Mouse (Mus musculus) limb, embryonic 12.5 days (tissue): Measurements from ENCODE around the gene Abhd2. TPM values are rescaled to one million over a fixed set of nuclear protein-coding genes. Genes with fewer than 3 reads are reported as not detected.
A peak's percentile ranks its signal among the peaks of the same experiment; 100 is the strongest.

Experiments used
- ATAC-seq: fragments of 200-750 bp; cut with Nextera tagmentation; 2 replicates; pipeline ENCODE4 v1.8.0; 2017; ENCODE audit warnings: low read depth, moderate TSS enrichment; ENCODE audit not compliant: insufficient number of reproducible peaks, insufficient read depth, low FRiP score, low TSS enrichment
- H3K27ac ChIP-seq: fragments of 300-500 bp; sonication (generic); 2 replicates; pipeline ENCODE4 v1.5.1; 2016; ENCODE audit warnings: mild to moderate bottlenecking, moderate library complexity
- H3K27me3 ChIP-seq: fragments of 300-500 bp; sonication (generic); 2 replicates; pipeline ENCODE4 v1.6.1; 2016; ENCODE audit warnings: mild to moderate bottlenecking, moderate library complexity
- H3K36me3 ChIP-seq: fragments of 300-500 bp; sonication (generic); 2 replicates; pipeline ENCODE4 v1.6.1; 2016; ENCODE audit warnings: mild to moderate bottlenecking, moderate library complexity
- H3K4me1 ChIP-seq: fragments of 300-500 bp; sonication (generic); replicated peaks from 2 replicates; pipeline ENCODE4 v1.6.1; 2016
- H3K4me2 ChIP-seq: fragments of 300-500 bp; sonication (generic); 2 replicates; pipeline ENCODE4 v1.6.1; 2016; ENCODE audit warnings: mild to moderate bottlenecking, moderate library complexity
- H3K4me3 ChIP-seq: fragments of 300-500 bp; sonication (generic); replicated peaks from 2 replicates; pipeline ENCODE4 v1.5.1; 2016; ENCODE audit warnings: mild to moderate bottlenecking
- H3K9ac ChIP-seq: fragments of 300-500 bp; sonication (generic); replicated peaks from 2 replicates; pipeline ENCODE4 v1.6.1; 2016; ENCODE audit warnings: mild to moderate bottlenecking, moderate library complexity
- H3K9me3 ChIP-seq: fragments of 300-500 bp; sonication (generic); 2 replicates; pipeline ENCODE4 v1.6.1; 2016; ENCODE audit warnings: mild to moderate bottlenecking, moderate library complexity
- WGBS: fragments of 180-500 bp; shearing (Covaris S2); methylation state at CpG from one replicate; pipeline ENCODE4 v1.1.7; 2016; 5-methylcytosine and 5-hydroxymethylcytosine counted together
- polyA plus RNA-seq: library from polyadenylated mRNA; unstranded; fragments of >200 nt; fragmentation: Nextera tagmentation; extraction: Ambion mirVana; gene quantifications from 2 replicates; pipeline ENCODE4 v1.2.1, GENCODE M21; 2016

Gene Abhd2
- polyA plus RNA-seq, 1 experiment from 2014 or later = 8.5 TPM

DNA sequence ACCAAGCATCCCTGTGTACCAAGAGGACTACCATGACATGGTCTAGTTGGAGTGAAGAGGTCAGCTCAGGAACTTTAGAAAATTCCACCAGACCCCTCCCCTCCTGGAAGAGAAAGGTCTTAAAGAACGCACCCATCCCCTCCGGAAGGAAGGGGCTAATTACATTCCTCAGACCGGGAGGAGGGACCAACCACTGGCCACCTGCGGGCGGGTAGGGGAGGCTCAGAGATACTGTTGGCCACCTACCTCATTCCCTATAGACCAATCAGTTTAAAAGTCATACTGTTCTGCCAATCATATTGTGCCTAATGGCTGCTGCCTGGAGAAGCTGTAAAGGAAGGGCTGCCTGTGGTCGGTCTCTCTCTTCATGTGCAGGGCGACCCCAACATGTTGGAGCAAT, 115.0 kb downstream of the Abhd2 start:
- Histone ChIP-seq H3K9ac (no peak overlapping the region), H3K4me2 (no peak overlapping the region), H3K27ac (peak overlapping the region; percentile 59), H3K36me3 (no peaks in the 10 kb centered on the region), H3K27me3 (no peaks in the 10 kb centered on the region), H3K9me3 (no peaks in the 10 kb centered on the region), H3K4me1 (peaks cover 18% of the 10 kb centered on the region), H3K4me3 (no peak overlapping the region)
- no peak; the same call in 1 of the 2 replicates for ATAC-seq
- WGBS = 38% methylated on average over 7 of the region's 7 CpGs

DNA sequence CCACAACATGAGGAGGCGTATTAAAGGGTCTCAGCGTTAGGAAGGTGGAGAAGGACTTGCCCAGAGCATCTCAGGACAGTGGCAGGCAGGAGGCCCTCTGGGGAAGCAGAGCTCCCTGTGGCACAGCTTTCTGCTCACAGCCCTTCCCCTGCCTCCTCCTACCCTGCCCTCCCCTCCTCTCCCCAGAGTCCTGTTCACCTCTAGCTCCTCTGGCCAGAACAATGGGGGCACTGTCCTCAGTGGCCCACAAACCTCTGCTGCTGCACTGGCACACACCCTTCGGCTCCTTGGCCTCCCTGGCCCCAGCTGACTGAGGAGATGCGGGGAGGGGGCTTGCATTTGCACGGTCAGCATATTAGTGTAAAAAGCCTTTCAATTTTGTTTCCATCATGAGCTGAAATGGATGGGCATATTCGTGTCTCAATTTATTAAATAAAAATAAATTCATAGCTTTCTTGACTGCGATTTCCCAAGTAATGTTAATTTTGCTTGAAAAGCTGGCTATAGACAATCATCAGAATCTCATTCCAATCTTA, 115.7 kb downstream of the Abhd2 start:
- WGBS = 67% methylated on average over 7 of the region's 7 CpGs
- 0 out of 2 replicates have a peak, but pooled peaks have one; percentile 18 for ATAC-seq
- Histone ChIP-seq H3K27me3 (no peaks in the 10 kb centered on the region), H3K9ac (no peak overlapping the region), H3K4me1 (peaks cover 21% of the 10 kb centered on the region), H3K4me3 (no peak overlapping the region), H3K27ac (peak overlapping the region; percentile 59), H3K9me3 (no peaks in the 10 kb centered on the region), H3K4me2 (no peak overlapping the region), H3K36me3 (no peaks in the 10 kb centered on the region)

DNA sequence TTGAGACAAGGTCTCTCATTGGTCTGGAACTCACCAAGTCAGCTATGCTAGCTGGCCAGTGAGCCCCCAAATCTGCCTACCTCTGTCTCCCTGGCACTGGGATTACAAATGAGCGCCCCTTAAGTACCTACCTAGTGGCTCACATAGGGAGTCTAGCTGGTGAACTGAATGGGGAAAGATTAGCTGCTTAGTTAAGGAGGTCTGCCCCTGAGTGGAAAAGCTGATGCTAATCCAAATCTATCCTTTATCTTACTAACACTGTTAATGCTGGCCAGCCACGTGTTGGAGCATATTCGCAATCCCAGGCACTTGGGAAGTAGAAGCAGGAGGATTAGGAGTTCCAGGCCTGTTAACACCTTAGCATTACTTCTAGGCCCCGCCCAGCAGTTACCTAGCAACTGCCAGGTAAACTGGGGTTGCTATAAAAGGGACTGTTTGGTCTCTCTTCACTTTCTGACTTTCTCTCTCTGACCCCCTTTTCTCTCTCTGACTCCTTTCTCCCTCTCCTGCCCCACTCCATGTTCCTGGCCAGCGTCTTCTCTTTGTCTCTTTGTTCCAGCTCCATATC, 117.2 kb downstream of the Abhd2 start:
- no peak for ATAC-seq
- H3K27ac ChIP-seq = no peak overlapping the region

DNA sequence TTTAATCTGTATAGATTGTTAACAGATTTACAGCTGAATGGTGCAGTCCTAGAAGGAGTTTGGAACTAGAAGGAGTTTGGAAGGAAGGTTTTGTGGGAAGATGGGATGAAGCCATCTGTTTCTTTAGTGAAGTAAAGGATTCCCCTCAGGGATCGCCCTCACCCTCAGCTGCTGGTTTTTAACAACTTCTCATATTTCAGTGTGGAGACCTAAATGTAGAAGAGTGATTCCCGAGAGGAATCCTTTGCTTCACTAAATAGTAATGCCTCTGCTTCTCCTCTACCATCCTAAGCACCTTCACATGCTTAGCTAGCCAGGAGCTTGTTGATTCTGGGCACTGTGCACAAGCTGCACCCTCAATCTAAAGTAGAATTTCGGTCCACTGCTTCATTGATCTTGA, 118.5 kb downstream of the Abhd2 start:
- H3K4me1 ChIP-seq = peaks cover 21% of the 10 kb centered on the region
- peak overlapping the region; percentile 87 for H3K4me2 ChIP-seq
- no peak for ATAC-seq
- H3K9ac ChIP-seq = peak overlapping the region; percentile 64
- 2% methylated on average over 3 of the region's 3 CpGs for WGBS
- peak overlapping the region; percentile 90 for H3K27ac ChIP-seq
- H3K9me3 ChIP-seq = no peaks in the 10 kb centered on the region
- no peaks in the 10 kb centered on the region for H3K27me3 ChIP-seq
- peak overlapping the region; percentile 61 for H3K4me3 ChIP-seq
- no peaks in the 10 kb centered on the region; the same call in 1 of the 2 replicates for H3K36me3 ChIP-seq

More for the DNA sequence above, 117.2 kb downstream of the Abhd2 start:
- Histone ChIP-seq H3K4me1 (peaks cover 21% of the 10 kb centered on the region), H3K4me2 (no peak overlapping the region), H3K9me3 (no peaks in the 10 kb centered on the region), H3K9ac (no peak overlapping the region), H3K4me3 (no peak overlapping the region), H3K27me3 (no peaks in the 10 kb centered on the region), H3K36me3 (no peaks in the 10 kb centered on the region)
- WGBS = 63% methylated on average over 5 of the region's 5 CpGs

DNA sequence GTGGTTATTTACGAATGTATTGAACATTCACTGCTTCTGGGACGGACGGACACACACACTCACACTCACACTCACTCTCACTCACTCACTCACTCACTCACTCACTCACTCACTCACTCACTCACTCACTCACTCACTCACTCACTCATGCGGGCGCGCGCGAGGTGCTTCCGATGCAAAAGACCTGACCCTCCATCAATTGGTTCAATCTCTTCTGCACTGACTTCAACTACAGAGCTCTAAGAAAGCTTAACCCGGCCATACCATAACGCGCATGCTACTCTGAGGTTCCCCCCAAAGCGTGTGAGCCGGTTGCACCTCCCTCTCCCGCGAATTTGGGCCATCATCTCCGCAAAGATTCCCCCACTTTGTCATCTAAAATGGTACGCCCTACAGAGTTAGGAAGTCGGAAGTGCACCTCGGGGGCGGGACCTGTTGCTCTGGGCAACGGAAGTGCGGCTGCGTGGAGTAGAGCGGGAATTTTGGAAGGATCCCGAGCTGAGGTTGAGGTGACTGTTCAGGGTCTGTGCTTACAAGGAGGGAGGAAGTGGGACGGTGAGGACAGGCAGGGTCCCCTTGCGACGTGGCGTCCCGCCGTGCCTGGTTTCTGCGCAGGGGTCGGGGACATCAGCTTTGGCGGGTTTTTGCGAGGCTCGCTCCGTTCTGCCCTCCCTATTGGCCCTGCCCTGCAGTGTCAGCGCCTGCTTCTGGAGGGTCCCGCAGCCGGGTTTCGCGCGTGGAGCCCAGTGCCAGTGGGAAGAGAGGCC, 119.1 kb downstream of the Abhd2 start, which contains the start of gene Fanci:
TSS of gene Fanci (plus strand) at position 47 of the 767 bp plus-strand sequence.
- peak within 1 kb of the TSS; percentile 61 for H3K4me3 ChIP-seq
- H3K27ac ChIP-seq = peak within 1 kb of the TSS; percentile 90
- no peaks in the 10 kb centered on the region; the same call in 1 of the 2 replicates for H3K36me3 ChIP-seq
- peaks cover 21% of the 10 kb centered on the region for H3K4me1 ChIP-seq
- H3K4me2 ChIP-seq = peak within 1 kb of the TSS; percentile 87
- H3K9me3 ChIP-seq = no peaks in the 10 kb centered on the region
- under 1% methylated on average over 43 of the region's 44 CpGs for WGBS
- no peaks in the 10 kb centered on the region for H3K27me3 ChIP-seq
- peak; percentile 91 for ATAC-seq
- H3K9ac ChIP-seq = peak within 1 kb of the TSS; percentile 64

DNA sequence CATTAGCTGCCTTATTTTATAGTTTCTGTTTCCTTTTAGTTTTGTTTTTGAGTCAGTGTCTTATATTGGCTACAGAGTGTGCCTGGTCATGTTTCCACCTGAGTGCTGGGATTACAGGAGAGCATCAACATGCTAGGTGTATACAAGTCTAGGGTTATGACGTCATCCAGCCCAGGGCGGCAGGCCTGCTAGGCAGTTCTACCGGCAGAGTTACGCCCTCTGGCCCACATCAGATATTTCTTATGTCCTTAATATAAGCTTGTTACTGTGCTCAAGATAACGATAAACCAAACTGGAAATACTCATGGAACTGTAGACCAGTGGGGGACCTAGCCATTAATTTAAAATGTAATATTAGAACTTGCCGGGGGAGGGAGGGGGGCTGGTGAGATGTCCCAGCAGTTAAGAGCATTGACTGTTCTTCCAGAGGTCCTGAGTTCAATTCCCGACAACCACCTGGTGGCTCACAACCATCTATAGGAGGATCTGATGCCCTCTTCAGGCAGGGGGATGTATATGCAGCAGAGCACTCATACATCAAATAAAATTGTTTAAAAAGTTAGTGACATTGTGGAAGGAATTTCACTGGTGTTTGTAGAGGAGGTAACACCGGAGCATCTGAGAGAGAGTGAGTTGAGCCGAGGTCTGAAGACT, 120.0 kb downstream of the Abhd2 start:
- WGBS = 61% methylated on average over 9 of the region's 9 CpGs
- H3K4me3 ChIP-seq = peak overlapping the region; percentile 61
- H3K27me3 ChIP-seq = no peaks in the 10 kb centered on the region
- H3K36me3 ChIP-seq = no peaks in the 10 kb centered on the region; the same call in 1 of the 2 replicates
- no peak overlapping the region for H3K9ac ChIP-seq
- H3K4me1 ChIP-seq = peaks cover 24% of the 10 kb centered on the region
- peak; percentile 27; the same call in 1 of the 2 replicates for ATAC-seq
- H3K4me2 ChIP-seq = peak overlapping the region; percentile 87
- H3K27ac ChIP-seq = no peak overlapping the region
- H3K9me3 ChIP-seq = no peaks in the 10 kb centered on the region

DNA sequence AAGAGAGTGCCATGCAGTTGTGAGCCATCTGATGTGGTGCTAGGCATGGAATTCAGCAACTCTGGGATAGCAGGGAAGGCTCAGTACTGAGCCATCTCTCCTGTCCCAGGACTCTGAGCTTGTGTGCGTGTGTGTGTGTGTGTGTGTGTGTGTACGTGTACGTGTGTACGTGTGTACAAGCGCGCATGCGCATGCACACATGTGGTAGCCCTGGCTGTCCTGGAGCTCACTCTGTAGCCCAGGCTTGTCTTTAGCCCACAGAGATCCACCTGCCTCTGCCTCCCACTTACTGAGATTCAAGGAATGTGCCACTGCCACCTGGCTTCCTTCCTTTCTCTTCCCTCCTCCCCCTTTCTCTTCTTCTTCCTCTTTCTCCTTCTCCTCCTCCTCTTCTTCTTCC, 120.9 kb downstream of the Abhd2 start:
- H3K4me3 ChIP-seq = no peak overlapping the region
- peaks cover 17% of the 10 kb centered on the region for H3K4me1 ChIP-seq
- H3K27ac ChIP-seq = no peak overlapping the region
- no peaks in the 10 kb centered on the region for H3K9me3 ChIP-seq
- H3K4me2 ChIP-seq = no peak overlapping the region
- ATAC-seq = no peak
- 95% methylated on average over 7 of the region's 7 CpGs for WGBS
- H3K36me3 ChIP-seq = no peaks in the 10 kb centered on the region; the same call in 1 of the 2 replicates
- no peak overlapping the region for H3K9ac ChIP-seq
- H3K27me3 ChIP-seq = no peaks in the 10 kb centered on the region

DNA sequence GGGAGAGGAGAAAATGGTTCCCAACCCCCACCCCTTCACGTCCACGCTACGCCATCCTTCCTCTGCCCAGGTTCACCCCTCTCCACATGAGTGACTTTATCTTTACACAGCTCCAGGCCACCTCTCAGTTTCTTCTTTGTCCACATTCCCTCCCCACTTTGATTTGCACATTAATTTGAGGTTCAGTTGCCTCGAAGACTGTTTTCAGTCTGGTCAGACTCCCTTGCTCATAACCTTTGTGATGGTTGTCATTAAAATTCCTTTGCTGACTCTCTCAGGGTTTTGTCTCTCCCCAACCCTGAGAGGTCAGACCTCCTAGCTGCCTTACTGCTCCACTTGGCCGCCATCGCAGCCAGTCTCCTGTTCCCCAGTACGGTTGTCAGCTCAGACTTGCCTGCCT, 121.7 kb downstream of the Abhd2 start:
- ATAC-seq = no peak
- Histone ChIP-seq H3K36me3 (no peaks in the 10 kb centered on the region; the same call in 1 of the 2 replicates), H3K27me3 (no peaks in the 10 kb centered on the region), H3K27ac (no peak overlapping the region), H3K9me3 (no peaks in the 10 kb centered on the region), H3K4me3 (no peak overlapping the region), H3K4me2 (no peak overlapping the region), H3K9ac (no peak overlapping the region), H3K4me1 (peaks cover 17% of the 10 kb centered on the region)
- 81% methylated on average over 7 of the region's 7 CpGs for WGBS

DNA sequence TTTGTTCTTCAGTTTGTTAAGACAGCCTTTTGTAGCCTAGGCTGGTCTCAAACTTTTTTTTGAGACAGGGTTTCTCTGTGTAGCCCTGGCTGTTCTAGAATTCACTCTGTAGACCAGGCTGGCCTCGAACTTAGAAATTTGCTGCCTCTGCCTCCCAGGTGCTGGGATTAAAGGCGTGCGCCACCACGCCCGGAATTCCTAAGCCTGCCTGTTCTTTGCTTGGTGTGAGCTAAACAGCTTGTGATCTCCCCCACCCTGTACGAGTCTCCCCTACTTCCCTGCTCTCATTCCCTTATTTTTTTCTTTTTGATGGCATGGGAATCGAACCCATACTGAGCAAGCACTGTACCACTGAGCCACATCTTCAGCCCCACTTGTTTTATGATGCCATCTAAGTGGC, 122.2 kb downstream of the Abhd2 start:
- H3K4me3 ChIP-seq = no peak overlapping the region
- 81% methylated on average over 7 of the region's 7 CpGs for WGBS
- H3K9ac ChIP-seq = no peak overlapping the region
- H3K4me1 ChIP-seq = peaks cover 17% of the 10 kb centered on the region
- H3K27ac ChIP-seq = no peak overlapping the region
- H3K27me3 ChIP-seq = no peaks in the 10 kb centered on the region
- H3K9me3 ChIP-seq = no peaks in the 10 kb centered on the region
- ATAC-seq = no peak
- no peaks in the 10 kb centered on the region; the same call in 1 of the 2 replicates for H3K36me3 ChIP-seq
- H3K4me2 ChIP-seq = no peak overlapping the region

DNA sequence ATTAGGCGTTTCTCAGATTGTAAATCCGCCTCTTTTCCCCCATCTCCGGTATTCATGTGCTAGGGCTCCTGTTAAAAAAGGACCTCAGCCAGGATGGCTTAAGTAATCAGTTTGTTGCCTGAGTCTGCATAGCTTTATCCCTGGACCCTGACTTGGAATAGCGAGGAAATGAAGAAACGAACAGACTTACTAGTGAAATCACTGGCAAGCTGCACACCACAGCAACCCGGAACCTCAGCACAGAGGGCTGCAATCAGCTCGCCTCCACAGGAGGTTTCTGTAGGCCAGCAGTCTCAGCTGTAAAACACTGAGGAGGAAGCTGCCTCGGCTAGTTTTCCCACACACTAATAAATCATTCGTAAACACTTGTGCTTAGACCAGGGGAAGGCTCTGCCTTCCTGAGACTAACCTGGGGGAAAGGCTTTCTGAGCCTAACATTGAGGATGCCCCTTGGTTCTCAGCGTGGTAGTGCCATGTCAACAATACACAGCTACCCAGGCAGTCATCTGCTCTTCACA, 124.5 kb downstream of the Abhd2 start:
- Histone ChIP-seq H3K4me3 (no peak overlapping the region), H3K9me3 (no peaks in the 10 kb centered on the region), H3K9ac (0 out of 2 replicates have a peak overlapping the region, but pooled peaks have one; percentile 27), H3K36me3 (no peaks in the 10 kb centered on the region; the same call in 1 of the 2 replicates), H3K27me3 (no peaks in the 10 kb centered on the region), H3K4me1 (peaks cover 15% of the 10 kb centered on the region), H3K4me2 (no peak overlapping the region), H3K27ac (peak overlapping the region; percentile 53; the same call in 1 of the 2 replicates)
- no peak for ATAC-seq
- 41% methylated on average over 10 of the region's 10 CpGs for WGBS
